Mouse (Mus musculus) liver, embryonic 12.5 days (tissue): Measurements from ENCODE around the gene Synj2. TPM values are rescaled to one million over a fixed set of nuclear protein-coding genes. Genes with fewer than 3 reads are reported as not detected.

Experiments
- ATAC-seq: fragments of 200-750 bp; cut with Nextera tagmentation; 2 replicates; pipeline ENCODE4 v1.8.0; 2017; ENCODE audit warnings: moderate number of reproducible peaks, mild to moderate bottlenecking, moderate library complexity
- H3K27ac ChIP-seq: fragments of 300-500 bp; sonication (generic); 2 replicates; pipeline ENCODE4 v1.5.1; 2016; ENCODE audit warnings: mild to moderate bottlenecking
- H3K27me3 ChIP-seq: fragments of 300-500 bp; sonication (generic); replicated peaks from 2 replicates; pipeline ENCODE4 v1.6.1; 2016; ENCODE audit warnings: mild to moderate bottlenecking, moderate library complexity
- H3K36me3 ChIP-seq: fragments of 300-500 bp; sonication (generic); 2 replicates; pipeline ENCODE4 v1.6.1; 2016; ENCODE audit warnings: mild to moderate bottlenecking, moderate library complexity
- H3K4me1 ChIP-seq: fragments of 300-500 bp; sonication (generic); 2 replicates; pipeline ENCODE4 v1.6.1; 2016
- H3K4me2 ChIP-seq: fragments of 300-500 bp; sonication (generic); 2 replicates; pipeline ENCODE4 v1.6.1; 2016; ENCODE audit warnings: mild to moderate bottlenecking, moderate library complexity
- H3K4me3 ChIP-seq: fragments of 300-500 bp; sonication (generic); 2 replicates; pipeline ENCODE4 v1.5.1; 2016; ENCODE audit warnings: mild to moderate bottlenecking, moderate library complexity
- H3K9ac ChIP-seq: fragments of 300-500 bp; sonication (generic); 2 replicates; pipeline ENCODE4 v1.6.1; 2016; ENCODE audit warnings: mild to moderate bottlenecking, moderate library complexity
- H3K9me3 ChIP-seq: fragments of 300-500 bp; sonication (generic); replicated peaks from 2 replicates; pipeline ENCODE4 v1.6.1; 2016; ENCODE audit warnings: mild to moderate bottlenecking, moderate library complexity
- WGBS: fragments of 180-500 bp; shearing (Covaris S2); methylation state at CpG from one replicate; pipeline ENCODE4 v1.1.7; 2016; ENCODE audit not compliant: insufficient replicate concordance; 5-methylcytosine and 5-hydroxymethylcytosine counted together
- polyA plus RNA-seq: library from polyadenylated mRNA; unstranded; fragments of >200 nt; fragmentation: Nextera tagmentation; extraction: Ambion mirVana; gene quantifications from 2 replicates; pipeline ENCODE4 v1.2.1, GENCODE M21; 2016

Gene Synj2
- polyA plus RNA-seq, 1 experiment from 2014 or later: 1.6 TPM

DNA sequence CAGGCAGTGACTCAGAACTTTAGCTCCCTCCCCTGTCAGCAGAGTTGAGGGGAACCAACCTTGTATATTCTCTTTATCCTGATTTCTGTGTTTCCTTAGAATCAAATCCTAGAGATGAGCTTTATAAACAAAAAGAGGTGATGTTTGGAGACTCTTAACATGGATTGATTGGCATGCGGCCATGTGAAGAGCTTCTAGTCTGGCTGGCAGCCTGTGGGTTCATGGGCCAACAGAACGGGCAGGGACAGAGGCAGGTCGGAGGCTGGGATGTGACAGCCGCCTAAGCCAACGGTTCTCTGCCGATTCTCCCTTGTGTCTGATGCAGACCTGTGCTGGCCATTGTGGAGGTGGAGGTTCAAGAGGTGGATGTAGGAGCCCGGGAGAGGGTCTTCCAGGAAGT is 84.8 kb downstream of the Synj2 start:
- Histone ChIP-seq H3K9me3 (no peaks in the 10 kb centered on the region), H3K4me3 (no peak overlapping the region), H3K27me3 (no peaks in the 10 kb centered on the region), H3K4me2 (no peak overlapping the region), H3K27ac (no peak overlapping the region), H3K9ac (no peak overlapping the region), H3K4me1 (0 out of 2 replicates have a peak, but pooled peaks cover 5% of the 10 kb centered on the region), H3K36me3 (peaks cover 22% of the 10 kb centered on the region; the same call in 1 of the 2 replicates)
- ATAC-seq: no peak
- 77% methylated on average over 7 of the region's 7 CpGs for WGBS

DNA sequence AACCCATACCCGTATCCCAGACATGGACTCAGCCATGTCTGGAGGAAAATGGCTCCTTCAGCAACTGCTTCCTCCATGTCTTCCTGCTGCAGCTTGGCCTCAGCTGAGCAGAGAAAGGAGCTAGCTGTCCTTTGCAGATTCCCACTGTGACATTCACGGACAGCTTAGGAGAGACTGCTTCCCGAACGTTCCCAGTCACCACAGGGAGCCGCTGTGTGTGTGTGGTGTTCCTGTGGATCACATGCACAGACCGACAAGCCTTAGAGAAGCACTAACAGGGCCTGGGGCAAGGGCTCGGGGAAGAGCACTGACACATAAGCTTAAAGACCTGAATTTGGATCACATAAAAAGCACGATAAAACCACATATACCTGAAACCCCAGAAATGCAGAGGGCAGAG is 94.6 kb downstream of the Synj2 start:
- no peak overlapping the region for H3K27ac ChIP-seq
- no peak overlapping the region for H3K4me3 ChIP-seq
- no peaks in the 10 kb centered on the region for H3K36me3 ChIP-seq
- 60% methylated on average over 8 of the region's 8 CpGs for WGBS
- H3K27me3 ChIP-seq: no peaks in the 10 kb centered on the region
- ATAC-seq: no peak
- no peaks in the 10 kb centered on the region for H3K4me1 ChIP-seq
- H3K4me2 ChIP-seq: no peak overlapping the region
- H3K9me3 ChIP-seq: no peaks in the 10 kb centered on the region
- H3K9ac ChIP-seq: no peak overlapping the region

DNA sequence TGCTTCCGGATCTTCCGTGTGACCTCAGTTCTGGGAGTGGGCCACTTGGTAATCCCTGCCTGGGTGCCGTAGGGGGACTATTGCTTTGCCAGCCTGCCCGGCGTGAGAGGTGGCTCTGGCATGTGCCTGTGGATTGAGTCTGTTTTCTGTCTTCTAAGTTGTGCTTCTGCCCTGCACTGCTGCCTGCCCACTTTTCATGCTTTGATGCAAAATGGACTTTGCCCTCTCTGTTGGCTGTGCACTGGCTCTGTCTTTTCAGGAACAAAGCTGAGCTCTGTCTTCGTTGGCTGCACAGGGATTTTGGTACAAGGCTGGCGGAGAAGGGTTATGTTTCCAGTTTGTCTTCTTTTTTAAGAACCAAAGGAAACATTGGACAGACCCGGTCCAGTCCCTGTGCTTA is 95.4 kb downstream of the Synj2 start:
- H3K4me1 ChIP-seq: no peaks in the 10 kb centered on the region
- H3K4me2 ChIP-seq: no peak overlapping the region
- H3K36me3 ChIP-seq: no peaks in the 10 kb centered on the region
- H3K27ac ChIP-seq: no peak overlapping the region
- H3K9ac ChIP-seq: no peak overlapping the region
- no peaks in the 10 kb centered on the region for H3K9me3 ChIP-seq
- H3K27me3 ChIP-seq: no peaks in the 10 kb centered on the region
- ATAC-seq: no peak
- no peak overlapping the region for H3K4me3 ChIP-seq
- 77% methylated on average over 8 of the region's 8 CpGs for WGBS

DNA sequence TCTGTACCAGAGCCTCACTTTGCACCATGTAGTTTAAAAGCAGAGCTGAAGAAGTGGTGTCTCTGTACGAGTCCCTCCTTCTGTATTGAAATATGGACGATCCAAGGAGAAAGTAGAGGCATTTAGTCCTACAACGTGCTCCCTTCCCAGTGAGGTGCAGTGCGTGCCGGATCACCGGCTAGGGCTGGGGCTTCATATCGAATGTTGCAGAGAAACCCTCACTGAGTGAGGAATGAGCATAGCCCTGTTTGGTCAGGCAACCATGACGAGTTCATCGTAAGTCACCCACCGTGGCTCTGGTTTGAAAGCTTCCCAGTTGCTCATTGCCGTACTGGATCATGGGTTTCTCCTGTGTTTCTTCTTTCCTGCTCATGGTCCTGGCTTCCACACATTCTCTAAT is 95.8 kb downstream of the Synj2 start:
- Histone ChIP-seq H3K9ac (no peak overlapping the region), H3K36me3 (no peaks in the 10 kb centered on the region), H3K4me3 (no peak overlapping the region), H3K27ac (no peak overlapping the region), H3K27me3 (no peaks in the 10 kb centered on the region), H3K4me1 (no peaks in the 10 kb centered on the region), H3K4me2 (no peak overlapping the region), H3K9me3 (no peaks in the 10 kb centered on the region)
- no peak for ATAC-seq
- WGBS: 71% methylated on average over 11 of the region's 11 CpGs

DNA sequence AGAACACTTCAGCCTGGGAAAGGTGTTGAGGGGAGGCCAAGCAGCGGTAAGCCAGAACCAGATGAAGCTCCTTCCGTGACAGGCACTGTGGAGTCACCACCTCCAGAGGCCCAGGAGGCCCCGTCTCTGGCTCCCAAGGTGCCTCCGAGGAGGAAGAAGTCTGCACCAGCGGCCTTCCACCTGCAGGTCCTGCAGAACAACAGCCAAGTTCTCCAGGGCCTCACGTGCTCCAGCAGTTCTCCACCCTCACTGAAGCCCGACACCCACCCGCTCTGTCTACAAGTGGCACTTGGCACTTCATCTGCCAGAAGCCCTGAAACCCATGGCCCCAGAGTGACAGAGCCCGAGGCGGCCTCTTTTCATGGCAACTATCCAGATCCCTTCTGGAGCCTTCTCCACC is 96.4 kb downstream of the Synj2 start:
- no peaks in the 10 kb centered on the region for H3K27me3 ChIP-seq
- H3K4me3 ChIP-seq: no peak overlapping the region
- no peak overlapping the region for H3K27ac ChIP-seq
- H3K9me3 ChIP-seq: no peaks in the 10 kb centered on the region
- no peak for ATAC-seq
- 0 out of 2 replicates have a peak, but pooled peaks cover under 1% of the 10 kb centered on the region for H3K36me3 ChIP-seq
- 79% methylated on average over 10 of the region's 10 CpGs for WGBS
- H3K4me2 ChIP-seq: no peak overlapping the region
- no peak overlapping the region for H3K9ac ChIP-seq
- no peaks in the 10 kb centered on the region for H3K4me1 ChIP-seq

DNA sequence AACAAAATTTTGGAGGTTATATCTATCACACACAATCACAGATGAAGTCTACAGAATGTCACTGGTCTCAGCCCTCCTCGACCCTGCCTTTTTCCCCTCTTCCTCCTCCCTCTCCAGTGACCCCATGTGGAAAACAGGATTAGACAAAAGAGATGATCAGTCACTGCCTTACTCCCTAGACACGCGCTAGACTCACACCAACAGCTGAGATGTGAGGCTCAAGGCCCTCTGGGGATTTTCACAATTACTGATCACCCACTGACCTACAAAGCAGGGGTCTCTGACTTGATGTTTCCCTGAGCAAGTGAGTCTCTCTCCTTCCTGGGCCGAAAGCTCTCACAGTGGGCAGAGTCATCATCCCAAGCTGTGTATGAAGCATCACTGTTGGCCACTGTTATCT is 111.7 kb downstream of the Synj2 start:
- no peak for ATAC-seq
- no peaks in the 10 kb centered on the region for H3K27me3 ChIP-seq
- no peaks in the 10 kb centered on the region for H3K9me3 ChIP-seq
- WGBS: 61% methylated on average over 4 of the region's 4 CpGs
- H3K9ac ChIP-seq: no peak overlapping the region
- H3K36me3 ChIP-seq: peaks cover 11% of the 10 kb centered on the region; the same call in 1 of the 2 replicates
- no peak overlapping the region for H3K27ac ChIP-seq
- no peak overlapping the region for H3K4me2 ChIP-seq
- no peaks in the 10 kb centered on the region for H3K4me1 ChIP-seq
- no peak overlapping the region for H3K4me3 ChIP-seq

DNA sequence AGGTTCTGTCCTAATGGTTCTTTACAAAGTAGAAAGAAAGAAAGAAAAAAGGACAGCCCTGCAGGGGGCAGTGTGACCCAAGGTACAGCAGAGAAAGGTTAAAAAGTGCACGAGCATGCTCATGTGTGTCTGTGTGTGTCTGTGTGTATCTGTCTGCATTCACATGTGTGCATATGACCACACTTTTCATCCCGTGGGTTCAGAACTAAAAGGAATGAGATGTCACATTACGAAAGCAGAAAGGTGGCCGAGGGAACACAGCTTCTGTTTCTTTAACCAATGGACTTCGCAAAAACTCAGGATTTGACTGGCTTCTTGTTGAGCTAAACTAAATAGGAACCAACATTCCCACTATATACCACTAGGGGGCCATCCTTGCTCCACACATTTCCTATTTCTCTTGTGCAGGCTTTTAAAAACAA is 113.9 kb downstream of the Synj2 start:
- ATAC-seq: no peak
- Histone ChIP-seq H3K9me3 (no peaks in the 10 kb centered on the region), H3K27me3 (no peaks in the 10 kb centered on the region), H3K27ac (no peak overlapping the region), H3K9ac (no peak overlapping the region), H3K4me2 (no peak overlapping the region), H3K36me3 (peaks cover 10% of the 10 kb centered on the region; the same call in 1 of the 2 replicates), H3K4me3 (no peak overlapping the region), H3K4me1 (no peaks in the 10 kb centered on the region)
- 19% methylated on average over 5 of the region's 5 CpGs for WGBS

DNA sequence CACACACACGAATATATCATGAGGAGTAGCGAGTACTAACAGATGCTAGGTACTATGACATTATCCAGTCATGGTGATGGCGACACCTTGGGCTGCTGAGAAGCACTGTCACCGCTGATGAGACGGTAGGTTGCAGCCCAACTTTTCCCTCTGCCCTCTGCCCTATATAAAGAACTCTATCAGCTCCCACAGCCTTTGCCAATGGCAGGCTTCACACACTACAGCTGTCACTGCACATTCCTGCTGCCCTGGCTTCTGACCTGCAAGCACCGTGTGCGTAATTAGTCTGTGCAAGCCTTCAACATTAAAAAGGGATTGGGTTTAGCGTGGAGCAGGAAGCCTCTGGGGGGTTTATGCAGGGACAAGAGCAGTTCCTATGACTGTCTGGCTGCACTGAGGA is 121.7 kb downstream of the Synj2 start:
- Histone ChIP-seq H3K36me3 (peaks cover 24% of the 10 kb centered on the region), H3K4me1 (no peaks in the 10 kb centered on the region), H3K9me3 (no peaks in the 10 kb centered on the region), H3K9ac (no peak overlapping the region), H3K4me2 (no peak overlapping the region), H3K27ac (no peak overlapping the region), H3K27me3 (no peaks in the 10 kb centered on the region), H3K4me3 (no peak overlapping the region)
- WGBS: 73% methylated on average over 8 of the region's 8 CpGs
- no peak for ATAC-seq

DNA sequence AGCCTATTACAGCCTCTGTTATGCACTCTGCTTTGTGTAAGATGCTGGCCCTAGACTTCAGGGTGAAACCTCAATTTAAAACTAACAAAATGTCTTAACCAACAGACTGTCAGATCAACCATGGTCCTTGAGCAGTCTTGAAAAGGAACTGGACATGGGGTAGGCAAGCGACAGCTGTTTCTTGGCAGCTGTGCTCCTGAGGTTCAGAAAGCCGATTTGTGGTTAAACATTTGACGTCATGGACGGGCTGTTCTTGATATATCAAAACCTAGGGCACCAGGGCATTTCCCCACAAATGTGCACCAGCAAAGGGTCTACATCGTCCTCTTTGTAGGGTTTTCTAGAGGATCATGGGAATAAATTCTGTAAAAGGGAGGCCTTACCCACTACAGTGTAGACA is 122.5 kb downstream of the Synj2 start:
- H3K9me3 ChIP-seq: no peaks in the 10 kb centered on the region
- WGBS: 68% methylated on average over 5 of the region's 5 CpGs
- H3K27ac ChIP-seq: no peak overlapping the region
- H3K4me3 ChIP-seq: no peak overlapping the region
- no peak overlapping the region for H3K4me2 ChIP-seq
- ATAC-seq: no peak
- no peaks in the 10 kb centered on the region for H3K4me1 ChIP-seq
- H3K36me3 ChIP-seq: peaks cover 24% of the 10 kb centered on the region
- no peak overlapping the region for H3K9ac ChIP-seq
- H3K27me3 ChIP-seq: no peaks in the 10 kb centered on the region

DNA sequence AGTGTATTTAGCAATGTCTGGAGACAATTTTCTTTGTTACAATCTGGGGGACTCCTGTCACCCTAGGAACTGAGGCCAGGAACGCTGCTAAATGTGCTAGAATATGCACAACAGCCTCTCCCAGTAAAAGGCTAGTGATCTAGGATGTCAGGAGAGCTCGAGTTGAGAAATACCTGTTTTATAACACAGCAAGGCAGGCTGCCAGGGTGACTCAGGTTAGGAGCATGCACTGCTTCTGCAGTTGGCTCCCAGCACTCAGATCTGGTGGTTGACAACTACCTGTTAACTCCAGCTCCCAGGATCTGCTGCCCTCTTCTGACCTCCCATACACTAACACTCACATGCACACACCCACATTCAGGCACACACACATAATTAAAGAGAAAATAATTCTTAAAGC is 124.9 kb downstream of the Synj2 start:
- ATAC-seq: no peak
- H3K9ac ChIP-seq: no peak overlapping the region

DNA sequence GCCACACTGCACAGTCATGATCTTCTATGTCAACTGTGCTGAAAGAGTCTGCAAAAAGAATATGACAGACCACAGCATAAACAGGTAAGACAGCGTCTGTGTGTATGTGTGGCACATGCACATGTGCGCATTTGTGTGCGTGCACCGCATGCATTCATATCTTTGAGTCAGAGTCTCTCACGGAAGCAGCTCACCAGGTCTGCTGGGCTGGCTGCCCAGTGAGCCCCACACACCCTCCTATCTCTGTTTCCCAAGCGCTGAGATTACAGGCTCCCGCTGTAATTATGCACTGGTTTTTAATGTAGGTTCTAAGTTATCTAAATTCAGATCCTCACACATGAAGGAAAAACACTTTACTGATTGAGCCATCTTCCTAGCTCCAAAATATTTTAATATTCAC is 126.5 kb downstream of the Synj2 start:
- 81% methylated on average over 7 of the region's 7 CpGs for WGBS
- Histone ChIP-seq H3K4me2 (no peak overlapping the region), H3K36me3 (peaks cover 41% of the 10 kb centered on the region), H3K27me3 (no peaks in the 10 kb centered on the region), H3K9me3 (no peaks in the 10 kb centered on the region), H3K9ac (no peak overlapping the region), H3K4me3 (no peak overlapping the region), H3K4me1 (no peaks in the 10 kb centered on the region), H3K27ac (no peak overlapping the region)
- no peak for ATAC-seq

More for the DNA sequence above, 124.9 kb downstream of the Synj2 start:
- Histone ChIP-seq H3K9me3 (no peaks in the 10 kb centered on the region), H3K27ac (no peak overlapping the region), H3K27me3 (no peaks in the 10 kb centered on the region), H3K4me2 (no peak overlapping the region), H3K4me1 (no peaks in the 10 kb centered on the region), H3K4me3 (no peak overlapping the region), H3K36me3 (peaks cover 38% of the 10 kb centered on the region)
- 65% methylated on average over 2 of the region's 2 CpGs for WGBS

DNA sequence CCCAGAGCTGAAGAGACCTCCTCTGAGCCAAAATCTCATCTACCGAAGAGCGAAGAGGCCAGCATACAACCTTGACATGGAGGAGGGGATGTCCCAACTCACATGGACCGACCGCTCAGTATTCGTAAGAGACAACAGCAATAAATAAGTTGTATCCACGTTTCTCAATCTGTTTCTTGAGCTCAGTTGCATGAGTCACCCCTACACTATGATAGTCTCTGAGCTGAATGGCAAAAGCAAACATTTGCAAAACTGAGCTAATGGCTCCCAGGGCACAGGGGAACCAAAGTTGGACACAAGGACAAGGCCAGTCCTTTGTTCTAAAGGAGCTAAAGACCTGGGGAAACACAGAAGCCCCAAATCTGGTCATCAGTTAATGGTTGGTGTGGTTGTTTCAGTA is 128.8 kb downstream of the Synj2 start:
- Histone ChIP-seq H3K9me3 (no peaks in the 10 kb centered on the region), H3K27ac (no peak overlapping the region), H3K4me1 (no peaks in the 10 kb centered on the region), H3K4me3 (no peak overlapping the region), H3K4me2 (no peak overlapping the region), H3K9ac (no peak overlapping the region), H3K27me3 (no peaks in the 10 kb centered on the region), H3K36me3 (peaks cover 48% of the 10 kb centered on the region)
- ATAC-seq: no peak
- 81% methylated on average over 6 of the region's 6 CpGs for WGBS

DNA sequence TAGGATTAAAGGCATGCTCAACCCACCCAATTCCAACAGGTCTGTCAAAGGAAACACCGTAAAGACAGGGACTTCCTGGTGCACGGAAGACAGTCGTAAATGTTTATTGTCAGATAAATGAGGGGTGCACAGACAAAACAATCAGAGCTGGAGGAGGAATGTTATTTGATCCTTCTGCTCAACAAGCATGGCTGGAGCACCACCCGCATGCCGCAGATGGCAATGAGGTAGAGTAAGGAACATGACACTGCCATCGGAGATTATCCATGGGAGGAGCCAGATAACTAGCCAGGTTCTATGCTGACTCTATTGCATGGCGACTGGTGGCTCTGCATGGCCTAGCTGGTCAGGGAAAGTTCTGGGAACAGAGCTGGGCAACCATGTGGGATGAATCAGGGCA is 132.3 kb downstream of the Synj2 start:
- no peak for ATAC-seq
- H3K27me3 ChIP-seq: no peaks in the 10 kb centered on the region
- H3K9me3 ChIP-seq: no peaks in the 10 kb centered on the region
- no peak overlapping the region for H3K27ac ChIP-seq
- no peak overlapping the region for H3K4me2 ChIP-seq
- no peak overlapping the region for H3K4me3 ChIP-seq
- H3K4me1 ChIP-seq: peaks cover 1% of the 10 kb centered on the region
- H3K36me3 ChIP-seq: peaks cover 27% of the 10 kb centered on the region
- no peak overlapping the region for H3K9ac ChIP-seq
- 83% methylated on average over 7 of the region's 7 CpGs for WGBS
